Mouse (Mus musculus): ENCODE results near the gene Tm9sf4.

The Tm9sf4 gene

DNA sequence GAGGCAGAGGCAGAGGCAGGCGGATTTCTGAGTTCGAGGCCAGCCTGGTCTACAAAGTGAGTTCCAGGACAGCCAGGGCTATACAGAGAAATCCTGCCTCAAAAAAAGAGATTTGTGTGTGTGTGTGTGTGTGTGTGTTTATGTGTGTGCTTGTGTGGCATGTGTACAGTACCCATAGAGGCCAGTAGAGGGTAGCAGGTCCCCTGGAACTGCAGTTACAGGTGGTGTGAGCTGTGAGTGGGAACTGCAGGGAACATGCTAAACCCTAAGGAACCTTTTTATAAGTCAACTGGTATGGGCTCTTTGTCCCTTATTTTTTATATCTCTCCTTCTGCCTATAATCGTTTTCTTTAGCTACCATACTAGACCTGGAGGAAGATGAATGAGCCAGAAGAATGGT is 3.8 kb upstream of the Tm9sf4 start:
- no peak for DNase-seq (ENCODE audit: low spot score in 2 of 2)

DNA sequence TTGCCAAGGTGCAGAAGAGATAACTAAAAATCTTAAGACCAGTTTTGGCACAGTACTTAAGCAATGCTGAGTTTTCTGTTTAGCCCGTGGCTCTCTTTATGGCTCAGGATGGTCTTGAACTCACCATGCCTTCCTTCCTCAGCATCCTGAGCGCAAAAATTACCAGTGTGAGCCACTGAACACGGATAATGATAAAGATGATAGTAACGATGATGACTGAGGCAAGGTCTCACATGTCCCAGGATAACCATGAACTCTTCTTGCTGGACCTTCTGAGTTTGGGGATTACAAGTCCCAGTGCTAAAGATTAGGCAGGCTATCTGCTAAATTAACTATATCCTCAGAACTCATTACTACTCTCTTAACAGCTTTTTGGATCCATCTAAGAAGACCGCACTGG is 970 bp upstream of the Tm9sf4 start:
- no peak for DNase-seq (ENCODE audit: low spot score in 2 of 2)

DNA sequence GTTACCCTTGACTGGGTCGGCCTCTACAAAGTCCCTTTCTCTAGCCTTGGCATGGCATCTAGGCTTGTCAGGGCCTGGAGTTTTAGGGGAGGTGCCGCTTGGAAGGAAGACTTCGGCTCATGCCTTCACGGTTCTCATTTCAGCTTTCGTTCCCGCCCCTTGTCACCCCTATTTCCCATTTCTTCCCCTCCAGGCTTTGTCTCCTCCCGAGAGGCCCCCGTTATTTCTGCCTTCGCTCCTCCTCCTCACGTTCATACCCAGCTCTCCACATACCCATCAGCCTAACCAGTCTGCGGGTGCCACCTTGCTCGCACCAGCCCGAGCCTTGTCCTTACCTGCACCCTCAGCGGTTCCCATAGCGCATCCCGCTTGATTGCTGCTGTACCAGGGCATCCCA is 579 bp downstream of the Tm9sf4 start:
- DNase-seq (ENCODE audit: low spot score in 2 of 2): no peak

DNA sequence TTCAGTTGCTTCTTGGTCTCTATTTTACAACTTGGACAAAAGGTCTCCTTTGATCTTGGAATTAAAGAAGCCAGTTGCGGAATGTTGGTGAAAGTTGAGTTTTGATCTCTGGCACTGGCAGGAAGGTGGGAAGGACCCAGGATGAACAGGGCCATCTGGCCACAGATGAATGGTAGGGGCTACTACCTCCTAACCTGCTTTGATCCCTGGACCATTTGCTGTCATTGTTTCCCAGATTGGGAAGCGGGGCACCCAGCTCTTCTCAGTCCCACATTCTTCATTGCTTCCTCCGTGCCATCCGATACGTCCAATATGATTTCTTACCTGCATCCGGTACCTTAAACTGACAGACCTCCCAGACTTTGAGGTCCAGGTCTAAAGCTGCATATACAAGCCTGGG is 6.0 kb downstream of the Tm9sf4 start:
- DNase-seq (ENCODE audit: low spot score in 2 of 2): no peak

DNA sequence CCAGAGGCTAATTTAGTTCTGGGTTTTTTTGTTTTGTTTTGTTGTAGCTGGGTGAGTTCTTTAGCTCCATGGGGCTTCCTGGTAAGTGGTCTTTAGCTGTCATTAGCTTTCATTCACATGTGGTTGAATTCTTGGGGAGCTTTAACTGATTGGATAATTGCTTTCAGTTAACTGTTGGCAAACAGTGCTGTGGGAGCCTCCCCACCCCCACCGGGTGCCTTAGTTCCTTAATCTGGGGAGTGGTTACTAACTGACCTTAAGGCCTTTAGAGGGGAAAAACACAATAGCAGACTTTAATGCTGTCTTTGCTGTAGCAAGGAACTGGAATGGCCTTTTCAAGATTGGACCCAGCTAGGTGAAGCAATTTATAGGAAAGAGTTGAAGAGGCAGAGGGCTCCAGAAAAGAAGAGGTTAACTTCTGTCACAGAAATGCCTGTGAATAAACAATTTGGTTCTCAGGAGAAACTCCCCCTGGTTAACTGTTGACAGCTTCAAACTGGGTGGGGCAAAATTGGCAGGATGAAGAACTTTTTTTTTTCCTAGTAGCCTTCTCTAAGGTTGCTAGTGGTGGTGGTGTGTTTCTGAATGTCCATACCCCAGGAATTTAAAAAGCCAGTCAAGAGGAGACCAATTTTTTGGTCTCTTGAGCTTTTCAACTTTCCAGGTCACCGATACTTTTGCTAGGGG is 7.2 kb downstream of the Tm9sf4 start:
- no peak for DNase-seq (ENCODE audit: low spot score in 2 of 2)

DNA sequence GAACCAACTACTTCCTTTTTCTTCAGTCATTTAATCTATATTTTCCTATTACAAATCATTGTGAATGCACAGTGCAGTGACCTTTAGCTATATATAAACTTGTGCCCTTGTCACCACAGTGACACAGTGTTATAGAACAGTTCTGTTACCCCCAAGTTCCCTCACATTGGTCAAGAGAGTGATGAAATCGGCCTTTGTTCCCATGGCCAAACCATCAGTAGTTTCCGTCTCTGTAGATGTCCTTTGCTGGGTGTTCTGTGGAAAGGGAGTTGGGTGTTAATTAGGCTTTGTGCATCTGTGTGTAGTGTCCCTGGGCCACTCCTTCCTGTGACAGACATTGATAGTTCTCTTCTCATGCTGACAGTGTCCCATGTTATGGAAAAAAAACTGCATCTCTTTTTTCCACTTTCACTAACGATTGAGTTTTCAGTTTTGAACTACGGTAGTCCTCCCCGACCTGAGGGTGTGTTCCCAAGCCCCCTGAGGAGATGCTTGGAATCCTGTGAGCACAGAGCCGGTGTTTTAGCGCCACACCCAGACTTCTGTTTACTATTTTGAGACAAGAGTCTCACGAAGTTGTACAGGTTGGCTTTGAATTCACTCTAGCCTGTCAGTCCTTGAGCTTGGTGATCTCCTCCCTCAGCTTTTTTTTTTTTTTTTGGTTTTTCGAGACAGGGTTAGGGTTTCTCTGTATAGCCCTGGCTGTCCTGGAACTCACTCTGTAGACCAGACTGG is 9.6 kb downstream of the Tm9sf4 start:
- no peak for DNase-seq (ENCODE audit: low spot score in 2 of 2)

DNA sequence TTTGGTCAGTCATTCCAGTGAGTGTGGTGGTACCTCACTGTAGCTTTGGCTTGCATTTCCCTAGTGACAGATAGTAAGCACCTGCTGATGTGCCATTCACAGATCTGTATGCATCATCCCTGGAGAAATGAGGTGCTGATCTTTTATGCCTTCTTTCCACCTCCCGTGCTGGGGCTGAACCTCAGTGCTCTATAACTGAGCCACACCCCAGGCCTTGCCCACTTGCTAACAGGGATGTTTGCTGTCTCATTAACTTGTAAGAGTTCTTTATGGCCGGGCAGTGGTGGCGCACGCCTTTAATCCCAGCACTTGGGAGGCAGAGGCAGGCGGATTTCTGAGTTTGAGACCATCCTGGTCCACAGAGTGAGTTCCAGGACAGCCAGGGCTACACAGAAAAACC is 10.9 kb downstream of the Tm9sf4 start:
- no peak for DNase-seq (ENCODE audit: low spot score in 2 of 2)

DNA sequence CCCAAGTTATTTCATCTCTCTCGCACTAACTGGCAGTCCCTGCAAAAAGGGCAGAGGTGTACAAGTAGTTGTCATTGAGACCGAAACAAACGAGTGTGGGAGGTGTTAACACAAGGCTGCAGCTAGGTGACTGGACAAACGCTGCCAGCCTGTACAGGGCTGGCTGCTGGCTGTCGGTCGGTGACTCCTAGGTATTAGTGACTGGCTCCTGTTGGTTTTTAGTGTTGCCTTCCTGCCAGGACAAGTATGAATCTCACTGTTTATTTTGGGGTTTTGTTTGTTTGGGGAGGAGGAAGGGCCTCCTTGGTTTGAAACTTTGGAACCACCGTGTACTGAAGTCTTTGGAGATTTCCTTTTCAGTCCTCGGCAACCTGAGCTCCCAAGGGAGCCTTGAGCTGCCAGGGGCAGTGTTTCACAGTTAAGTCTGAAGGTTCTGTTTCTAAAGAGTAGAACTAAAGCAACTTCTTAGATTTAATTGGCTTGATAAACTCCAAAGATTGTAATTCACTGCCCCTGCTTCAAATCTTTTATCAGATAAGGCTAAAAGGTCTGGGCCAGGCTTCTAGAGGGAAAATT is 15.0 kb downstream of the Tm9sf4 start:
- DNase-seq (ENCODE audit: low spot score in 2 of 2): no peak

DNA sequence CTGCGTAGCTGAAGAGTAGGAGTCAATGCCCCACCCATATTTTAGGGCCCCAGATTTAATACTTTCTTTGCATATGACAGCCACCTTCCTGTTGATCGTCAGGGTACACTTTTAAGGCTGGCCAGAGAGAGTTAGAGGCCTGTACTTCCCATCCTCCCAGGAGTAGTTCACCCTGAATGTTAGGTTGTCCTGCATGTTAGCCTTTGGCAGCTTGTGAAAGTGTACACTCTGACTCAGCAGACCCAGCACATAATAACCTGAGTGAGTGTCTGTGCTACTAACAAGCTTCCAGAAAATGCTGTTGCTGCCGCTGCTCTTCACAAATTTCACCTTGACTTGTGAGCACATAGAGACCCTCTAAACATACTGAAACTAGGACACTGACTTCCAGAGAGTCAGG is 16.1 kb downstream of the Tm9sf4 start:
- no peak for DNase-seq (ENCODE audit: low spot score in 2 of 2)

DNA sequence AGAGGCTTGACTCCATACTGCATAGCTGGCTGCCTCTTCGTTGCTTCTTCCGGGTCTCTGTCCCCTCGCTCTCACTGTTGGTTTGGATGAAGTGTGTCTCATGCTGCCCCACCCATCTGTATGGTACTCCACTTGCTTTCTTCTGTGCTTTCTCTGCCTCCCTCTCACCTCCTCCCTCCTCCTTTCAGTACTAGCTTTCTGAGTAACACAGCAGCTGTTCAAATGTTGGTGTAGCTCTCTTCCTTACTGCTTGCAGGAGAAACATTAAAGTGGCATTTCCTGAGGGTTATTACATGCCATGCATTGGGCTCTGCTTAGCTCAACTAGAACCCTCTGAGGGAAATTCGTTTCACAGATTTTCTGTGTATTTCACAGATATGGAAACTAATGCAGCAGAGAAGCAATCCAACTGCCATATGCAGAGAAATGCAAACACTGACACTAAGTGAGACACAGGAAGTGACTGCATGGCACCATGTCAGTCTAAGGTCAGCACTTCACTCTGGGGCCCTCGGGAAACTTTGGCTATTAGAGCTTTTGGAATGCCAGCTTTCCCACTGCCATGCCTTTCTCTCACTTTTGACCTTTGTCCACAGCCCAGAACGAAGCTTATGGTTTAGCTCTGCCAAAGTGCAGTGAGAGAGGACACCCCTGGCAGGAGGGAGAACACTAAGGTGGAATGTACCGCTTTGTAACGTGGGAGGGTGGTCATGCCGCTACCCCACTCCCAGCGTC is 18.2 kb downstream of the Tm9sf4 start:
- DNase-seq (ENCODE audit: low spot score in 2 of 2): peak; percentile 29 to 33

DNA sequence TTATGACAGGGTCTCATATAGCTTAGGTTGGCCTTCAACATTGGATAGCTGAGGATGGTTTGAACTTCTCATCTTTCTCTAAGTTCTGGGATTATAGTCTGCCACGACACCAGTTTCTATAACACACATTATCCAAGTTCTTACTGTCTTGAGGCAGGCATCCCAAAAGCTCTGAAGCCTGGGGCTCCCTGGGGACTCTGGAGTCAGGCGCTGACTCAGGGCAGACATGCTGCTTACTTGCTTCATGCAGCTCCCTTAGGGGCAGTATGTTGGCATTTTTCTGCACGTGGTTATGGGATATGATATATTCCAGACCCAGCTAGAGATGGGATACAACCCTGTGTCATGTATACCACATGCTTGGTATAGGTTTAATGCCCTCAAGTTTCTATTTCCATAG is 18.9 kb downstream of the Tm9sf4 start:
- DNase-seq (ENCODE audit: low spot score in 2 of 2): no peak

DNA sequence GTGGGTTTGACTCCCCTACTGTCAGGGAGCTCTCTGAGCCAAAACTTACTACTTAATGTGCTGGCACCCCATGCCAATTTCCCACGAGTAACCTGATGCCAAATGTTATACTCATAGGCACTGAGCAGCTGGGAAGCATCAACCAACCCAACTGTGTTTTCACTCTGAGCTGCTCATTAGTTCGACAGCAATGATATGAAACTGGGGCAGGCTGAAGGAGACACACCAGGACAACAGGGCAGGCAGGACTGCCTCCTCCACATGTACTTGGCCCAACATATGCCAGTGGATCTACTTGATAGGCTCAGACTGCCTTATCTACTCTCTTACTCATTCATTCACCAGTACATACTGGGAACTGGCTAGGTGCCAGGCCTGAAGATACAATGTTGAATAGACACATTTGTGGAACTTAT is 25.1 kb downstream of the Tm9sf4 start:
- DNase-seq (ENCODE audit: low spot score in 2 of 2): peak; percentile 26 to 35

DNA sequence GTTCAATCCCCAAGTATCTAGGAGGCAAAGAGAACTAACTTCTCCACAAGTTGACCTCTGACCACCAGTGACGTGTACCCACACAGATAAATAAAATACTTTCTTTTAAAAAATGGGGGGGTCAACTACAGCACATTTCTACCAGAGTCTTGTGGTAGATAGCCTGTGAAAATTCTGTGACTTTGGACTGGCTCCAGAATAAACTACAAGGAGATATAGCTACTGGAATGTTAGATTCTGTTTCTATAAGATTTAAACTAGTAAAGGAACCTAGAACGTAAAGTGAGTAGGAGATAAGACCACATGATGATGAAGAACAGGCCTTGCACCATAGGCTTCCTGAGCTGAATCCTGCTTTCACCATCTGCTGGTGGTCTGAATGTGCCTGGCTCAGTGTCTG is 26.7 kb downstream of the Tm9sf4 start:
- DNase-seq (ENCODE audit: low spot score in 2 of 2): no peak

DNA sequence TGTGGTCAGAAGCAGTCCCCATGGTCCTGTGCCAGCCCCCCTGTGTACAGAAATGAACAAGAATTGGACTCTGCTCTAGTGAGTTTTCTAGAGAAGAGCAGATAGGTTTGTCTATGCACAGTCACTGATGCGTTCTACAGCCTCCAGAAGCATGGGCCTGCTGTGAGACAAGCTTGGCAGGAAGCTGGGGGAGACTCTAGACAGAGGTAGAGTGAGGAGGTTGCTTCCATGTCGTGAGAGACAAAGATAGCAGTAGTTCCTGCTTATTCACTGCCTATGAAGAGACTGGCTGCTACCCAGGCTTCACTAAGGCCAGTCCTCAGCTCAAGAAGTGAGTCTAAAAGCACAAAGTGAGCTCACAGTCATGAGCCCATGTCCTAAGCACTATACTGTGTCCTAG is 30.1 kb downstream of the Tm9sf4 start:
- DNase-seq (ENCODE audit: low spot score in 2 of 2): peak; percentile 13

DNA sequence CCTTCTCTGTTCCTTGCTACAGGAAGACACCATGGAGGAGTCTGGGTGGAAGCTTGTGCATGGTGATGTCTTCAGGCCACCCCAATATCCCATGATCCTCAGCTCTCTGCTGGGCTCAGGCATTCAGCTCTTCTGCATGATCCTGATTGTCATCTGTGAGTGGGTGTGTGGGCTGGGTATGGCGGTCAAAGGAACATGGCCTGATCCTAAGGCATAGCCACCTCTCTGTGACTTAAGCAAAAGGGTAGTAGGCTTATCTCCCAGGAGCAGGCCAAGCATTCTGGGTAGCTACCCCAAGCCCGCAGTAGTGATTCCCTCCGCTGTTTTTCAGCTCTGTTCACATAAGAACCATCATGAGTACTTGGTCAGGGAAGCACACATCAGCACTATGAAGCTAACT is 33.2 kb downstream of the Tm9sf4 start:
- DNase-seq (ENCODE audit: low spot score in 2 of 2): no peak

DNA sequence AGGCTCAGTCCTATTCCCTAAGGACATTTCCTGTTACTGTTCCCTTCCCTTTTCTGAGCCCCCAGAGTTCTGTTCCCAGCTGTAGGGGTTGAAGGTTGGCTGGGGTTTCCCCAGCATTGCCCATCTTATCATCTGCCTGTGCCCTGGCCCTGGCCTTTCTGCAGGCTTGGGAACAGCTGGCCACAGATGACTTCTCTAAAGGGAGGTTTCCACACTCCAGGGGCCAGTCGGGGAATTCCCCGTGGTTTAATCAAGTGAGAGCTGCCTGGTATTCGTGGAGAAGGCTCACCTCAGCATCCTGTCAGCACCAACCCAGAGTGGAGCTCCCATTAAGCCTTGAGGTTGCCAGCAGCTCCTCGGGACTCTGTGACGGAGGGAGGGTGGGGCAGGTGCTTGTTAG is 37.4 kb downstream of the Tm9sf4 start:
- DNase-seq (ENCODE audit: low spot score in 2 of 2): no peak

DNA sequence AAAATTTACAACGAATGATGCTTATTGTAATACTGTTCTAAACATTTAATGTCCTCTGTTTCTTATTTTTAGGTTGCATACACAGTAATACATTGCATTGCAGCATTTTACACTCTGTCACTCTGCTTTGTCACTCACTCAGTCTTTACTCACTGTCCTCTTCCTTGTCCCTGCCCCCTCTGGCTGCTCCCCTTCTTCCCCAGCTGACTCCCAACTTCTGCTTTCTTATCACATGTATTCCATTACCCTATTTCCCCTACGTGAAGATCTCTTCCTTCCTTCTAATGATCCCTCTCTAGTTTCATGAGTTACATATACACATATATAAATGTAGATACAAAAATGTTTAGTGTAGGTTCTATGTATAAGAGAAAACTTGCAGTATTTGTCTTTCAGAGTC is 38.0 kb downstream of the Tm9sf4 start:
- DNase-seq (ENCODE audit: low spot score in 2 of 2): no peak

DNA sequence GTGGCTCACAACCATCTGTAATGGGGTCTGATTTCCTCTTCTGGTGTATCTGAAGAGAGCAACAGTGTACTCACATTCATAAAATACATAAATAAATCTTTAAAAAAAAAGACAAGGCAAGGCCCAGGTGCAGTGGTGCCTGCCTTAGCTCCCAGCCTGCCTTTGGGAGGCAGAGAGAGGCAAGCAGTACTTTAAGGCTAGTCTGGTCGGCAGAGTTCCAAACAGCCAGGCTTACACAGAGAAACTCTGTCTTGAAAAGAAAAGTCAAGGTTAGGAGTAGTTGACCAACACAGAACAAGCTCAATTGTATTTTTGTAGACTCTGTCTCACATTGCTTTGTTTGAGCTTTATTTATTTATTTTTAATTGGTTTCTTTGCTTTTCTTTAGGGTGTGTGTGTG is 41.7 kb downstream of the Tm9sf4 start:
- no peak for DNase-seq (ENCODE audit: low spot score in 2 of 2)

DNA sequence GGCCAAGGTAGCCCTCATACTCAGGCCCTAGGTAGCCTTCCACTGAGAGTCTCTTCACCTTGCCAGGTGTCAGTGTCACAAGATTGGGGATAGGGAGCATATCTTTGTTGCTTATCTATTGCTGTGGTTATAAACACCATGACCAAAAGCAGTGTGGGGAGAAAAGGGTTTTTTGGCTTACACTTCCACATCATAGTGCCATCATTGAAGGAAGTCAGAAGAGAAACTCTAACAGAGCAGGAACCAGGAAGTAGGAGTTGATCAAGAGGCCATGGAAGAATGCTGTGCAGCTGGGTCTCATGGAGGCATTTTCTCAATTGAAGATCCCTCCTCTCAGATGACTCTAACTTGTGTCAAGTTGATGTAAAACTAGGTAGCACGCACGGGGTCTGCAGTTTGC is 47.0 kb downstream of the Tm9sf4 start:
- DNase-seq (ENCODE audit: low spot score in 2 of 2): no peak

DNA sequence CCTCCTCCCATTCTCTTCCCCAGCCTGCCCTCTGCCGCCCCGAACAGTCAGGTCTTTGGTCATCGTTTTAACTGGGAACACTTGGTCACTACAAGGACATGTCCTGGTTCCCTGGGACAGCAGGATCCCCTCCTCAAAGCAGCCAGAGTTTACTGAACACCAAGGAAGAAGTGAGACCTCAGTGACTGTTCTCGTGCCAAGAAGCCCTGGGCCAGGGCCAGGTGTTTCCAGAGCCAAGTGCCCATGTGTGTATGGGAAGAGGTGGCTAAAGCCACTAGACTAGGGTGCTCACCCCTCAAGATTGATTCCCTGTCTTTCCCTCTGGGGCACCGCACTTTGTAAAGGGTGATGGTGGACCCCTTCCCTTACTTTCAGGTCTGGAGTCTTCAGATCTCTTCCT is 48.2 kb downstream of the Tm9sf4 start:
- no peak for DNase-seq (ENCODE audit: low spot score in 2 of 2)

DNA sequence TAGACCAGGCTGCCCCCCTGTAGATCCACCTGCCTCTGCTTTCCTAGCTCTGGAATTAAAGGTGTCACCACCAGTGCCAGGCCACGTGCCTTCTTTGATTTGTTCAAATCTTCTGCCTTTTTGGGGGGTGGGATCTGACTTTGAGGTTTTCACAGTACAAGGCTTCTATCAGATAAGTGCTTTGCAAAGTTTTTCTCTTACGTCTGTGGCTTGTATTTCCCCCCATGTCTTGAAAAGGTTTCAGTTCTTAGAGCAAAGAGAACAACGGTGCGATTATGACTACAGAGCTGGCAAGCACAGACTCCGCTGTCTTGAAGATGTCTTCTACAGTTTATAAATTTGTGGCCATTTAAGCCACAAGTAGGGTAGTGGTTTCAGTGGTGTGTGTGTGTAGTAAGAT is 50.3 kb downstream of the Tm9sf4 start:
- no peak for DNase-seq (ENCODE audit: low spot score in 2 of 2)

DNA sequence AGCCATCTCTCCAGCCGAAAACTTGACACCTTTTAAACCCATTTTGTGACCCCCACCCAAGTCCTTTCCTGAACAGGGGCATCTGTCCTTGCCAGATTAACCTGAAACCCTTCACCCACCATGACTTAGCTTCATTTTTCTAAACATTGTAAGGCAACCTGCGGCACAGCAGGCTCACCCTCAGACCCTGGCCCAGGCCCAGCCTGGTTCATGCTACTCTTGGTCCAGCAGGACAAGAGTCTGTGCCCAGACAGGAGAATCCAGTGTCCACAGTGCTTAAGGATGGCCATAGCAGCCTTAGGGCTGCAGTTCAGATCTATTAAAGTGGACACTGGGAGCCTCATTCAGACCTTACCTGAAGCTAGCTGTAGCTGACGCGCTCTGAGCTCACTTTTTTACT is 52.2 kb downstream of the Tm9sf4 start:
- DNase-seq (ENCODE audit: low spot score in 2 of 2): no peak

DNA sequence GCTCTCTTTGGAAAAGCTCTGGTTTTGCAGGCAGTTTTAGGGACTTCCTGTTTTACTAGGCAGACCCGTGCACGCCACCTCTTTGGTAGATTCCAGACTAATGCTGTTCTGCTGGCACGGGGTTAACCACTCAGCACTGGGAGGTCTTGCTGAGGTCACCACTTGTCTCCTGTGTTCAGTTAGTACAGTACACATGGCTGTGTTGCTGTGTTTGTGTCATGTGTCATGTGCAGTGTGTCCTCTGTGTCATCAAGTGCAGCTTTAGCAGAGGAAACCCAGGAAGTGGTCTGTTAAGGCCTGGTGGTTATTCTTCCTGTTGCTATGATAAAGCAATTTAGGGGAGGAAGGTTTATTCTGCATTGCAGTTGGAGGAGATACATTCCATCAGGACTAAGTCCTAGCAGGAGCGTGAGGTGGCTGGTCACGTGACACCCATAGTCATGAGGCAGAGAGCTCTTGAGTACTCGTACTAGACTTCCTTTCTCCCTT is 53.7 kb downstream of the Tm9sf4 start:
- DNase-seq (ENCODE audit: low spot score in 2 of 2): no peak

All from frontal cortex, postnatal 36 days (tissue).